Mouse (Mus musculus) CD4-positive, CD25-positive, alpha-beta regulatory T cell, adult 4 months (primary cell): ENCODE data around the gene Ppp2r3a. TPM values are rescaled to one million over a fixed set of nuclear protein-coding genes. Genes with fewer than 3 reads are reported as not detected.

ENCODE experiments used
- ATAC-seq: one replicate; pipeline ENCODE4 v1.8.0; 2017
- polyA plus RNA-seq, 2 experiments: library from polyadenylated mRNA; unstranded; fragments of 100-300 nt; shearing (Covaris generic); gene quantifications; one replicate each; pipeline ENCODE4 v1.2.1; 2017

The Ppp2r3a gene
- polyA plus RNA-seq, 2 experiments from 2014 or later: 1.7 to 2.4 TPM

DNA sequence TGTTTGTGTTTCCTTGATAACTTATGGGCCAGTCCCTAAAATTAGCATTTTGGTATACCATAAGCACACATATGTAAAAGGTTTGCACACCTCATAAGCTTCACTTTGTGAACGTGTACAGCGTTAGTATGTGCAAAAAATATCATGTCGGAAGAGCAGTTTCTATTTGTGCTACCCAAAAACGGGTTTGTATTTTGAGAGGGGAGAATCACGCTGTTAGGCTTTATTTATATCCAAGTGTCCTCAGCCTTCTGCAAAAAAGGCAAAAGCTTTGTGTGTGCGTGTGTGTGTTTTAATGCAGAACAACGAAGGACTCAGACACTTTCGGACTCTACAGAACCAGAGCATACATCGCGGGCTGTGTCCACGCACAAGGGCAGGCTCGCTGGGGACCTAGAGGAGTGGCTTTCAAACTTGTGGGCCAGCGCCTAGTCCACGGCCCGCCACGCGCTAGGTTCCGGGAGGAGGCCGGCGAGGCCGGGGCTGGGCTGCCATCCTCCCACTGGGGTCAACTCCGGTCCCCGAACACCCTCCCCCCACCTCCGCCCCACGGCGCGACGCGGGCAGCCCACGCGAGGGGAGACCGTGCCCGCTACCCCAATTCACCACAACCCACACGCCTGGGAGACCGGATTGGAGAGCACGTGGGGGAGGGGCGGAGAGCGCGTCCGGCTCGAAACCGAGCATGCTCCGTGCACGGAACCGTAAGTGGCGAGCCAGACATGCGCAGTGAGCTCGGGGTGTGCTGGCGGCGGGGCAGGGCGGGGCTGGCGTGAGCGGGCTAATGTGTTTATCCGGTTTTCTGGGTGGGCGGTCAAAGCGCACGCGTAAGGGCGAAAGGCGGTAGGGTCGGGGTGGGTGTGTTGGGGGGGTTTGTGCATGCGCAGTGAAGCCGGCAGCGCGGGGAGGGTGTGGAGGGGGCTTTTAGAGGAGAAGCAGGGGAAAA is 178.3 kb downstream of the Ppp2r3a start:
- ATAC-seq: peak; percentile 69

DNA sequence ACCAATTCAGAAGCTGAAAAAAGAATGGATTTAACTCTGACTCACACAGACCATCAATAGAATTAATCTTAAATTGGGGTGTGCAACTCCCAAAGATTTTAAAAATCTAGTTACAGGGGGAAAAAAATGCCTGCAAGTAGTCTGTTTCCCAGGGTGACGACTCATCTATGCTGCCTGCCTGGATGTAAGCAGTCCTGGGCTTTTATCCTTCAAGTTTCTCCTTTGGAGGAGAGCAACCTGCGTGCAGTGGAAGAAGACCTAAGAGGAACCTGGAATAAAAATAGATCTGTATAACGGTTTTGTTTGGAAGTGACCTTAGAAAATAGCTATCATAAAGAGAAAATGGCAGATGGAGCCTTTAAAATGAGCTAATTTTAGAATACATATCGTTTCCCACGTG is 179.1 kb downstream of the Ppp2r3a start:
- ATAC-seq: no peak

DNA sequence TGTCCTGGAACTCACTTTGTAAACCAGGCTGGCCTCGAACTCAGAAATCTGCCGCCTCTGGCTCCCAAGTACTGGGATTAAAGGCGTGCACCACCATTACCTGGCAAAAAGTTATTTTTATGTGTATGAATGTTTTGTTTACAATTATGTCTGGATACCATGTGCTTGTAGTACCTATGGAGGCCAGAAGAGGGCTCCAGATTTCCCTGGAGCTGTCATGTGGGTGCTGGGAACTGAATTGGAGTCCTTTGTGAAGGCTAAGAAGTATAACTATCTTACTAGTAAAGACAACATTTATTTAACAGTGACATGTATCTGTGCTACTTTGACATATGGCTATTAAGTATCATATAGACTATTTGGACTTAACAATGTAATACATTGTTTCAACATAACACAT is 181.8 kb downstream of the Ppp2r3a start:
- no peak for ATAC-seq

DNA sequence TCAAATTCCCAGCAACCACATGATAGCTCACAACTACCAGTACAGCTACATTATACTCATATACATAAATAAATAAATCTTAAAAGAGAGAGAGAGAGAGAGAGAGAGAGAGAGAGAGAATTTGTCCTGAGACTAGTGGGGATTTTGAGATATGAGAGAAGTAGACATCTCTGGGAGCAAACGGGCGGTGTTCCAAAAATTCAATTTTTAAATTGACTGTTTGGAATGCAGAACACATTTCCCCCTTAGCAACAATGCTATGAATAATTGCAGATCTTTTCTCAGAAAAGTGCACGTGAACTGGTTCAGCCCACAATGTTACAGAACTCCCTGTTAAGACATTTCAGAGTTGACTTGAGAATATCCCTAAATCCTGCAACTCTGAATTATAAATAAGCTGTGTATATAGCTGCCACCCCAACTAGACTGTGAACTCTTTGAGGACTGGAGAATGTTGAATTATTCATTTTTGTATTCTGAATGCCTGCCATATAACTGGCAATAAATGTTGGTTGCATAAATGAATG is 186.5 kb downstream of the Ppp2r3a start:
- ATAC-seq: no peak

DNA sequence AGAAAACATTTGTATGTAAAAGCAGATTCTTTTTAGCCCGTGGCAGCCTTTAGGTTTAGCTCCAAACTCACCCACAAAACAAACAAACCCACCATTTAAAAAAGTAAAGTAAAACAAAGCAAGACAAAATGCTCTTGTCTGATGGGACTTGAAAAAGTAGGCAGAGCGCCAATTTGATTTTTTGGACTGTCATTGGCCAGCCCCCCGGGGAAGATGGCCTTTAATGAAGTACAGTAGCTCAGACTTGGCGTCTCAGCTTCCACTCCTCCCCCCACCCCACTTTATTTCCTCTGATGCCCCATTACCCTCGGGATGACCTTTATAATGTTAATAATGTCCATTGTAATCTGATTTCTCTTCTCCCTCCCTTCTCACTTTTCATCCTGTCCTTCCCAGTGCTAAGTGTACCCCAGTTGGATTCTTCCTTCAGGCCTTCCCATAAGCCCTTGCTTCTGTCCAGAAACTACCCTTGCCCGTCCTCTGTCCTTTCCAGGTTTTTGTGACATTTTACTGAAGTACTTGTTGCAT is 189.3 kb downstream of the Ppp2r3a start:
- ATAC-seq: no peak

DNA sequence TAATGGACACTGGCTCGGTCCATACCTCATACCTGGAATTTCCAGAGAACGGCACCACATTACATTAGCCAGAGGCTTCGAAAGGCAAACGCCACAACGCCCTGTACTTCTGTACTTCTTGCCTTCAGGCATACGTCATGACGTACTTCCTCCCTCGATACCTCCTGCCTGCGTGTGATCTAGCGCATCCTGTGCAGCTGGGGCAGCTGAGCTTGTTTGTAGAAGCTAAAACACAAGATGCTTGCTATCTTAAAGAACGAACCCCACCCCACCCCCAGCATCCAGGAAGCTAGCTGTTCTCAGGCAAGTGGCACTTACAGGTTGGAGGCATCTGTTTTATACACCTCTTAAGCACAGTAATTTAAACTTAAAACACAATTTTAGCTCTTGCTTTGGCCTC is 190.6 kb downstream of the Ppp2r3a start:
- ATAC-seq: peak; percentile 100

DNA sequence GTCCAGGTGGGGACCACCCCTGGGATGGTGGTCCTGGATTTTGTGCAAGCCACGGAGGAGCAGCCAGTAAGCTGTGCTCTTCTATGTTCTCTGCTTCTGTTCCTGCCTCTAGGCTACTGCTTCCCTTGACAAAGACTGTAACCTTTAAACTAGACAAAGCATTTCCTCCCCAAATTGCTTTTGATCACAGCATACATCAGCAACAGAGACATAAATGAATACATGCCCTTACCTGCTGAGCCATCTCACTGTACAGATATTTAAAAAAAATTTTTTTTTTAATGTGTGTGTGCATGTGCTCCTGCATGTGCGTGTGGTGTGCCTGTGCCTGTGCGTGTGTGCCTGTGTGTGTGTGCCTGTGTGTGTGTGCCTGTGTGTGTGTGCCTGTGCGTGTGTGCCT is 194.4 kb downstream of the Ppp2r3a start:
- peak; percentile 33 for ATAC-seq

Other genes starting within 250 kb of the Ppp2r3a start
- gene Pccb, start 216.9 kb downstream of the Ppp2r3a start, polyA plus RNA-seq: 10 to 100 TPM in 1 of 2 experiments, 1 to 10 TPM in 1; 9.7 to 12.9 TPM
- 10 to 100 TPM in 1 of 2 experiments, 1 to 10 TPM in 1; 8.2 to 12.9 TPM for gene Msl2, start 177.7 kb downstream of the Ppp2r3a start, polyA plus RNA-seq